Mouse (Mus musculus): ENCODE results near the gene Pde4d. TPM values are rescaled to one million over a fixed set of nuclear protein-coding genes. Genes with fewer than 3 reads are reported as not detected.

The Pde4d gene
- polyA plus RNA-seq, 1 experiment from 2014 or later, result 20.5 TPM

DNA sequence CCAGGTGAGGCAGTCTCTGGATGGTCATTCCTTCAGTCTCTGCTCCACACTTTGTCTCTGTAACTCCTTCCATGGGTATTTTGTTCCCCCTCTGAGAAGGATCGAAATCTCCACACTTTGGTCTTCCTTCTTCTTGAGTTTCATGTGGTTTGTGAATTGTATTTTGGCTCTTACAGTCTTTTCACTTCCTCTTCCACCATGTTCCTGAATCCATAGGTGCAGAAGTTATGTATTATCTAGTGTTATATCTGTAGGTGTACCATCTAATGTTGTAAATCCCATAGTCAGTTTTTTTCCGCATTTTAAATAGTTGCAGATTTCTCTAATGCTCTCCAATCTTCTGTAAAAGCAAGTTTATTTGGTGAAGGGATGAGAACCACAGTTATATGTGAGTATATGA, 459.4 kb downstream of the Pde4d start:
- Histone ChIP-seq H3K4me3 (replicated peaks; ENCODE audit: low read length) (no peak overlapping the region), H3K27ac (ENCODE audit: low read length) (no peak overlapping the region), H3K4me2 (ENCODE audit: low read length) (no peak overlapping the region), H3K9me3 (ENCODE audit: control insufficient read depth, low read length) (no peaks in the 10 kb centered on the region), H3K36me3 (ENCODE audit: control insufficient read depth, insufficient read depth) (no peaks in the 10 kb centered on the region), H3K9ac (replicated peaks; ENCODE audit: low read depth, low read length) (no peak overlapping the region), H3K27me3 (replicated peaks; ENCODE audit: control insufficient read depth, insufficient read depth, low read length) (no peaks in the 10 kb centered on the region), H3K4me1 (replicated peaks; ENCODE audit: control insufficient read depth, insufficient read depth, low read length) (0 out of 2 replicates have a peak, but pooled peaks cover 4% of the 10 kb centered on the region)
- 88% methylated on average over 2 of the region's 2 CpGs for whole genome bisulfite sequencing
- no peak for ATAC-seq

DNA sequence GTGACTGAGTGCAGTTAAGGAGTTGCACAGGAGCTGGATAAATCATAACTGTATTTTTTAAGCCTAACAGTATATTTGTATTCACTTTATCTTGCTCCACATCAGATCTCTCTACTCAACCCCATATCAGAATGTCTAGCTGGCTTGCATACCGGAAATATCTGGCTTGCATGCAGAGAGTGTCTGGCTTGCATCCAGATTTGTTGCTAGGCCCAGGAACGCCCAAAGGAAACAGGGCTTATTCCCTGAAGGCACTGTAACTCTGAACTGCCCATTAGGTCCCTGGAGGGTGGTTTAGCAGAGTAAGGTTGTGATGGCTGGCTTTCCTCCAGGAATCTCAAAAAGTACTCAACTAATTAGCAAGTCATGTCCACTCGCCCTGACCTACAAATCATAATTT, 464.9 kb downstream of the Pde4d start:
- Histone ChIP-seq H3K4me1 (replicated peaks; ENCODE audit: control insufficient read depth, insufficient read depth, low read length) (no peaks in the 10 kb centered on the region), H3K4me2 (ENCODE audit: low read length) (no peak overlapping the region), H3K27ac (ENCODE audit: low read length) (no peak overlapping the region), H3K36me3 (ENCODE audit: control insufficient read depth, insufficient read depth) (no peaks in the 10 kb centered on the region), H3K27me3 (replicated peaks; ENCODE audit: control insufficient read depth, insufficient read depth, low read length) (no peaks in the 10 kb centered on the region), H3K9ac (replicated peaks; ENCODE audit: low read depth, low read length) (no peak overlapping the region), H3K4me3 (replicated peaks; ENCODE audit: low read length) (no peak overlapping the region), H3K9me3 (ENCODE audit: control insufficient read depth, low read length) (no peaks in the 10 kb centered on the region)
- no peak for ATAC-seq
- WGBS, result 57% methylated on average over 3 of the region's 3 CpGs

DNA sequence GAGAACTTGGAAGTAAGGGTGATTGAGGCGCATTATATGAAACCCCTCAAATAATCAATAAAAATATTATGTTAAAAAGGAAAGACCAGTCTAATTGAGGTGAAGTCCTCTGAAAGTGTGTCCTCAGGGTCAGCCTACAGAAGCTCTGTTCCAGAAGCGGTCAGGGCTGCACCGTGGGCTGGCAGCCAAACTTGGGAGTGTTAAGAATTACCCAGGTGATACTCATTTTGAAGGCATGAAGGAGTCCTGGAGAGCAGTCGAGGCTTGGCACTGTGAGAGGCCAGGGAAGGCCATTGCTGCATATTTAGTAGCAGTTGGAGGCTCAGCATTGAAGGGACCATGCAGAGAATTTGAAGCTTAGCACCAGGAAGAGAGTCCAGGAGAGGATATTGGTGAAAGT, 471.4 kb downstream of the Pde4d start:
- H3K36me3 ChIP-seq (ENCODE audit: control insufficient read depth, insufficient read depth), result no peaks in the 10 kb centered on the region
- no peak for ATAC-seq
- H3K4me1 ChIP-seq (replicated peaks; ENCODE audit: control insufficient read depth, insufficient read depth, low read length), result no peaks in the 10 kb centered on the region
- no peak overlapping the region for H3K4me2 ChIP-seq (ENCODE audit: low read length)
- H3K27ac ChIP-seq (ENCODE audit: low read length), result no peak overlapping the region
- no peak overlapping the region for H3K4me3 ChIP-seq (replicated peaks; ENCODE audit: low read length)
- H3K9me3 ChIP-seq (ENCODE audit: control insufficient read depth, low read length), result no peaks in the 10 kb centered on the region
- WGBS, result 81% methylated on average over 4 of the region's 4 CpGs
- no peaks in the 10 kb centered on the region for H3K27me3 ChIP-seq (replicated peaks; ENCODE audit: control insufficient read depth, insufficient read depth, low read length)
- H3K9ac ChIP-seq (replicated peaks; ENCODE audit: low read depth, low read length), result no peak overlapping the region

DNA sequence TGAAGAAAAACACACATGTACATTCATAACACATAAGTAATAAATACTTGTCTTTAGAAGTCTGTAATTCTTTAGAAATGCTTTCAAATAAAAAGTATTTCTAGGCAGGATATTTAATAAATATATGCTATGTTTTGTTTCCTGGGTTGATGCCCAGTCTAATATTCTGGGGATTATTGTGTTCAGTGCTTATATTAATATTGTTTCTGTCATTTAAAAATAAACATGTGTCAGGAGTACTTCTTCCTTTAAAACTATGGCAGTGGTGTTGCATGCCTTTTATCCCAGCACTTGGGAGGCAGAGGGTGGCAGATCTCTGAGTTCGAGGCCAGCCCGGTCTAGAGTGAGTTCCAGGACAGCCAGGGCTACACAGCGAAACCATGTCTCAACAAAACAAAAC, 485.1 kb downstream of the Pde4d start:
- no peaks in the 10 kb centered on the region for H3K9me3 ChIP-seq (ENCODE audit: control insufficient read depth, low read length)
- 91% methylated on average over 3 of the region's 3 CpGs for WGBS
- no peaks in the 10 kb centered on the region for H3K36me3 ChIP-seq (ENCODE audit: control insufficient read depth, insufficient read depth)
- no peak overlapping the region for H3K9ac ChIP-seq (replicated peaks; ENCODE audit: low read depth, low read length)
- no peak overlapping the region for H3K4me2 ChIP-seq (ENCODE audit: low read length)
- no peaks in the 10 kb centered on the region for H3K4me1 ChIP-seq (replicated peaks; ENCODE audit: control insufficient read depth, insufficient read depth, low read length)
- H3K27me3 ChIP-seq (replicated peaks; ENCODE audit: control insufficient read depth, insufficient read depth, low read length), result no peaks in the 10 kb centered on the region
- H3K4me3 ChIP-seq (replicated peaks; ENCODE audit: low read length), result no peak overlapping the region
- no peak for ATAC-seq
- no peak overlapping the region for H3K27ac ChIP-seq (ENCODE audit: low read length)

DNA sequence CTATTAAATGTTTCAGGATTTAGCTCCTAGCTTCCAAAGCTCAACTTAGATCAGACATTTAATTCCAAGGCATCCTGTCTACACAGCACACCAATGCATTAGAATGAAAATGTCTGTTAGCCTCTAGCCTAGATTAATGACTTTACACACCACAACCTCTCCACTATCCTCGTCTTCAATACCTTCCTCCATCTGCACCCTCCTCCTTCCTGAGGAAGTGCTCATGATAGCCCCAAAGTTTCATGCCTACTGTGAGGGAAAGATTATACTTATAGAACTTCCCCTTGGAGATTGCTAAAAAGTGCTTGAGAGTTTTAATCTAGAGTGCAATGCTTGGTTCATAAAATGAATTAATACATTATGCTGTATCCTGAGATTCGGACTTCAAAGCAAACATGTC, 487.5 kb downstream of the Pde4d start:
- H3K9me3 ChIP-seq (ENCODE audit: control insufficient read depth, low read length), result no peaks in the 10 kb centered on the region; the same call in 1 of the 2 replicates

DNA sequence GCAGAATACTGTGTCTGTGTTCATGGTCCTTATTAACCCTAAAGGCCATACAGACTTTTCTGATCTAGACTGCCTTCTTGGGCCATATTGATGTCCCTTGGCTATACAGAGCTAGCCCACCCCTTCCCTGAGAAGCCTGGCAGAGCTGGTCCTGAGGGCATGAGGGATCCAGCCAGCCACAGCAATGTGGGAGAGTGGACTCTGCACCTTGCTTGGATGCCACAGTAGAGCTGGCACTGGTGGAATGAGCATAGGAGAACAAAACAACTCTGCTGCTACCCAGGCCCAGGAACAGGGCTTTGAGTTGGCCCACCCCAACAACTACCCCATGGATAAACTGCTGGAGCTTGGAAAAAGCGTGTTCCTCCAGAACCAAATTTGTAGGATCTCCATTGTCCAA, 503.2 kb downstream of the Pde4d start:
- WGBS, result 94% methylated on average over 1 of the region's 1 CpGs

More for the DNA sequence above, 487.5 kb downstream of the Pde4d start:
- Histone ChIP-seq H3K9ac (replicated peaks; ENCODE audit: low read depth, low read length) (no peak overlapping the region), H3K4me2 (ENCODE audit: low read length) (no peak overlapping the region), H3K4me1 (replicated peaks; ENCODE audit: control insufficient read depth, insufficient read depth, low read length) (no peaks in the 10 kb centered on the region), H3K36me3 (ENCODE audit: control insufficient read depth, insufficient read depth) (no peaks in the 10 kb centered on the region), H3K27me3 (replicated peaks; ENCODE audit: control insufficient read depth, insufficient read depth, low read length) (no peaks in the 10 kb centered on the region), H3K4me3 (replicated peaks; ENCODE audit: low read length) (no peak overlapping the region), H3K27ac (ENCODE audit: low read length) (no peak overlapping the region)
- ATAC-seq, result no peak
- 78% methylated on average over 2 of the region's 2 CpGs for WGBS

DNA sequence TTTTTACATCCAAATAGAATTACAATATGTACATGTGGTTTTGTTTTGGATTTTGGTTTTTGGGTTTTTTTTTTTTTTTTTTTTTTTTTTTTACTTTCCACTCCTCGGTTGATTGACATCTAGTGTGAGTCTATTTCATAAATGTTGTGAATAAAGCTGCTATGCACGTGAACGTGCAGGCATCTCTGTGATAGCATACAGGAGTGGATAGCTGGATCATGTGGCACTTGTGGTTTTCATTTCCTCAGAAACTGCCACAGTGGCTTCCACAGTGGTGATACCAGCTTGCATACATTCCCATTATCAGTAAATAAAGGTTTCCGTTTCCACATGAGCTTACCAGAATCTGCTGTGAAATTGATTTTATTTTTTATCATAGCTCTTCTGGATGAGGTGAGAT, 506.3 kb downstream of the Pde4d start:
- no peak for ATAC-seq
- H3K4me2 ChIP-seq (ENCODE audit: low read length), result no peak overlapping the region

More for the DNA sequence above, 503.2 kb downstream of the Pde4d start:
- no peak for ATAC-seq
- H3K27ac ChIP-seq (ENCODE audit: low read length), result no peak overlapping the region
- H3K9ac ChIP-seq (replicated peaks; ENCODE audit: low read depth, low read length), result no peak overlapping the region
- H3K4me1 ChIP-seq (replicated peaks; ENCODE audit: control insufficient read depth, insufficient read depth, low read length), result no peaks in the 10 kb centered on the region
- H3K9me3 ChIP-seq (ENCODE audit: control insufficient read depth, low read length), result no peaks in the 10 kb centered on the region
- H3K4me3 ChIP-seq (replicated peaks; ENCODE audit: low read length), result no peak overlapping the region
- no peak overlapping the region for H3K4me2 ChIP-seq (ENCODE audit: low read length)
- no peaks in the 10 kb centered on the region for H3K36me3 ChIP-seq (ENCODE audit: control insufficient read depth, insufficient read depth)
- H3K27me3 ChIP-seq (replicated peaks; ENCODE audit: control insufficient read depth, insufficient read depth, low read length), result no peaks in the 10 kb centered on the region

DNA sequence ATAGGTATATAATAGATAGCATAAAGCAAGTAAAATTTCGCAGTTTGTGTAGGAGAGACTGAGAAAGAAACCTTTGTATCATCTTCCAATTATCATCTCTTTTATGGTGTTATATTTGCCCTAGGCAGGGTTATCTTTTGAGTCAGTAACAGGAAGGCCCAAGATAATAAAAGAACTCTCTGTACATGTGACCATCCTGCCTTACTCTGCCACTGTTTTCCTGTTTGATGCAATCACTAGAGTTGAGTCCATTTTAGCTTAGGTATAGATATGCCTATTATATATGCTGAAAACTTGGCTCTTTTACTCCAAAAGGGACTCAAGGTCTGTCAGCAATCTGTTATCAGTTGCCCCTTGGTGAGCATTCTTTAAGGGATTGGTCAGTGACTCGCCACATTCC, 514.3 kb downstream of the Pde4d start:
- no peak for ATAC-seq
- Histone ChIP-seq H3K9ac (replicated peaks; ENCODE audit: low read depth, low read length) (no peak overlapping the region), H3K9me3 (ENCODE audit: control insufficient read depth, low read length) (no peaks in the 10 kb centered on the region), H3K4me1 (replicated peaks; ENCODE audit: control insufficient read depth, insufficient read depth, low read length) (no peaks in the 10 kb centered on the region), H3K4me2 (ENCODE audit: low read length) (no peak overlapping the region), H3K27me3 (replicated peaks; ENCODE audit: control insufficient read depth, insufficient read depth, low read length) (no peaks in the 10 kb centered on the region), H3K27ac (ENCODE audit: low read length) (no peak overlapping the region), H3K36me3 (ENCODE audit: control insufficient read depth, insufficient read depth) (no peaks in the 10 kb centered on the region), H3K4me3 (replicated peaks; ENCODE audit: low read length) (no peak overlapping the region)
- 90% methylated on average over 2 of the region's 2 CpGs for WGBS

More for the DNA sequence above, 506.3 kb downstream of the Pde4d start:
- no peak overlapping the region for H3K27ac ChIP-seq (ENCODE audit: low read length)
- H3K4me3 ChIP-seq (replicated peaks; ENCODE audit: low read length), result no peak overlapping the region
- no peaks in the 10 kb centered on the region for H3K4me1 ChIP-seq (replicated peaks; ENCODE audit: control insufficient read depth, insufficient read depth, low read length)
- no peaks in the 10 kb centered on the region for H3K27me3 ChIP-seq (replicated peaks; ENCODE audit: control insufficient read depth, insufficient read depth, low read length)
- no peaks in the 10 kb centered on the region for H3K36me3 ChIP-seq (ENCODE audit: control insufficient read depth, insufficient read depth)
- no peak overlapping the region for H3K9ac ChIP-seq (replicated peaks; ENCODE audit: low read depth, low read length)
- H3K9me3 ChIP-seq (ENCODE audit: control insufficient read depth, low read length), result no peaks in the 10 kb centered on the region
- 86% methylated on average over 4 of the region's 4 CpGs for WGBS

DNA sequence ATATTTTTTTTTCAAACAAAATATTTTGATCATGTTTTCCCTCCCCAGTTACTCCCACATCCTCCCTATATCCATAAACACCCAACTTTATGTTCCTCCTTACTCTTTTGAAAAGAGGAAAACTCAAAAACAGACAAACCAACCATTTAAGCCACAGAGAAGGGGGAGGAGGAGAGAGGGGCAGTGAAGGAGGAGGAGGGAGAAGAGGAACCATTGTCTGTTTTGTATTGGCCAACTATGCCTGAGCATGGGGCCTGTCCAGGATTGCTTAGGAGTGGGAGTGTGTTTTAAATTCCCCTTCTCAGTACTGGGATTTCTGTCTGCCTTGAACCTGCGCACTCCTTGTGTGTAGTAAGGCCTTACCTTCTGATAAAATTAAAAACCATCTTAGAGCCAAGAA, 531.4 kb downstream of the Pde4d start:
- Histone ChIP-seq H3K9me3 (ENCODE audit: control insufficient read depth, low read length) (no peaks in the 10 kb centered on the region), H3K9ac (replicated peaks; ENCODE audit: low read depth, low read length) (no peak overlapping the region), H3K36me3 (ENCODE audit: control insufficient read depth, insufficient read depth) (no peaks in the 10 kb centered on the region), H3K27ac (ENCODE audit: low read length) (no peak overlapping the region), H3K4me2 (ENCODE audit: low read length) (no peak overlapping the region), H3K4me3 (replicated peaks; ENCODE audit: low read length) (no peak overlapping the region), H3K4me1 (replicated peaks; ENCODE audit: control insufficient read depth, insufficient read depth, low read length) (no peaks in the 10 kb centered on the region), H3K27me3 (replicated peaks; ENCODE audit: control insufficient read depth, insufficient read depth, low read length) (no peaks in the 10 kb centered on the region)
- no peak for ATAC-seq
- 95% methylated on average over 1 of the region's 1 CpGs for WGBS

DNA sequence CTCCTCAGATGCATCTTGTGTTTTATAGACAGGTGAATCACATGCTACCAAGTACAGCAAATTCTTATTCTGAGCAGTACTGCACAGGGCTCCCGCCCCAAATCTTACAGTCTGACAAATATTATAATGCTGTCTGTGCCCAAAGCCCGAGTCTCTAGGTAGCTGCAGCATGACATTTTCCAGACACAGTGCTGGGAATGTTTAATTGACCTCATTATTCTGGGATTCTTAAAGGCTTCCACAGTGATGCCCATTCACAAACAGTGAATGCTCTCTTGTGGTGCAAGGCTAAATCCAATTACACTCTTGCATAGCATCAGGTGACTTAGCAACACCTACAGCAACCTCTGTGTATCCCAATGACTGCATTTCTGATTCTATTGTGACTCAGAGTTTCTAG, 549.0 kb downstream of the Pde4d start:
- H3K9ac ChIP-seq (replicated peaks; ENCODE audit: low read depth, low read length), result no peak overlapping the region
- no peak overlapping the region for H3K4me2 ChIP-seq (ENCODE audit: low read length)
- ATAC-seq, result no peak
- no peaks in the 10 kb centered on the region for H3K4me1 ChIP-seq (replicated peaks; ENCODE audit: control insufficient read depth, insufficient read depth, low read length)
- no peaks in the 10 kb centered on the region for H3K36me3 ChIP-seq (ENCODE audit: control insufficient read depth, insufficient read depth)
- H3K4me3 ChIP-seq (replicated peaks; ENCODE audit: low read length), result no peak overlapping the region
- no peaks in the 10 kb centered on the region for H3K9me3 ChIP-seq (ENCODE audit: control insufficient read depth, low read length)
- H3K27me3 ChIP-seq (replicated peaks; ENCODE audit: control insufficient read depth, insufficient read depth, low read length), result no peaks in the 10 kb centered on the region
- 16% methylated on average over 2 of the region's 2 CpGs for WGBS
- H3K27ac ChIP-seq (ENCODE audit: low read length), result no peak overlapping the region

All from forebrain, embryonic 16.5 days (tissue).